Mouse (Mus musculus) brain, embryonic 14.5 days (tissue): ENCODE measurements around the gene Mkln1.

Source experiments
- CTCF ChIP-seq: fragments of 200-500 bp; IDR thresholded peaks from 2 replicates; pipeline ENCODE4 v1.5.1; 2012; ENCODE audit warnings: inconsistent platforms, mild to moderate bottlenecking, moderate library complexity, borderline replicate concordance; ENCODE audit not compliant: insufficient read depth, insufficient read length; ENCODE audit errors: extremely low read depth
- POLR2A ChIP-seq: fragments of 200-500 bp; IDR thresholded peaks from 2 replicates; pipeline ENCODE4 v1.6.1; 2012; ENCODE audit warnings: mild to moderate bottlenecking, inconsistent platforms, borderline replicate concordance; ENCODE audit not compliant: poor library complexity, insufficient read depth, insufficient read length, severe bottlenecking; ENCODE audit errors: extremely low read depth

DNA sequence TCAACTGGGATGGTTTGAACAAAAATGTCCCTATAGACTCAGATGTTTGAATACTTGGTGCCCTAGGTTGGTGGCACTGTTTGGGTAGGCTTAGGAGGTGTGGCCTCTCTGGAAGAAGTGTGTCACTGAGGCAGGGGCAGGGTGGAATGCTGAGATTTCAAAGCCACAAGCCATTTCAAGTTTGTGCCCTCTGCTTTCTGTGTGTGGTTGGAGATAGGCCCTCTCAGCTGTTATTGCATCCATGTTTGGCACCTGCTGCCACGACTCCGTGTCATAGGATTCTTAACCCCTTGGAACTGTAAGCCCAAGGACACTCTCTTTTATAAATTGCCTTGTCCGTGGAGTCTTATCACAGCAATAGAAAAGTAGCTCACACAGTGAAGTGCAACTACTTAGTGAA is 34.1 kb upstream of the Mkln1 start:
- TF ChIP-seq CTCF, result no peak
- TF ChIP-seq POLR2A, result no peak
